Mouse (Mus musculus) limb, embryonic 11.5 days (tissue): ENCODE measurements at regions not wholly inside any gene's neighbourhood (a gene's known extent, or its start where the extent isn't known, plus 50 kb on each side); places are given as distances from the start of the nearest gene placed in this dataset.

Experiments
- ATAC-seq: fragments of 200-750 bp; cut with Nextera tagmentation; 2 replicates; pipeline ENCODE4 v1.8.0; 2017; ENCODE audit warnings: low read depth; ENCODE audit not compliant: insufficient number of reproducible peaks, low FRiP score, low TSS enrichment
- DNase-seq: peaks from one replicate; pipeline ENCODE4 v3.0.0-alpha.2; 2015; ENCODE audit warnings: low spot score
- H3K27ac ChIP-seq: fragments of 300-500 bp; sonication (generic); replicated peaks from 2 replicates; pipeline ENCODE4 v1.5.1; 2014; ENCODE audit warnings: low read depth, mild to moderate bottlenecking, low read length
- H3K27me3 ChIP-seq: fragments of 300-500 bp; sonication (generic); 2 replicates; pipeline ENCODE4 v1.6.1; 2014; ENCODE audit warnings: mild to moderate bottlenecking, low read length, mixed read lengths; ENCODE audit not compliant: control insufficient read depth, insufficient read depth
- H3K36me3 ChIP-seq: fragments of 300-500 bp; sonication (generic); 2 replicates; pipeline ENCODE4 v1.6.1; 2014; ENCODE audit warnings: mild to moderate bottlenecking, low read length, moderate library complexity, mixed read lengths; ENCODE audit not compliant: control insufficient read depth, insufficient read depth
- H3K4me1 ChIP-seq: fragments of 300-500 bp; sonication (generic); 2 replicates; pipeline ENCODE4 v1.6.1; 2014; ENCODE audit warnings: low read length, mixed read lengths; ENCODE audit not compliant: control insufficient read depth, insufficient read depth
- H3K4me2 ChIP-seq: fragments of 300-500 bp; sonication (generic); 2 replicates; pipeline ENCODE4 v1.6.1; 2014; ENCODE audit warnings: low read depth, mild to moderate bottlenecking, moderate library complexity; ENCODE audit not compliant: severe bottlenecking
- H3K4me3 ChIP-seq: fragments of 300-500 bp; sonication (generic); 2 replicates; pipeline ENCODE4 v1.5.1; 2014; ENCODE audit warnings: low read depth, low read length
- H3K9ac ChIP-seq: fragments of 300-500 bp; sonication (generic); 2 replicates; pipeline ENCODE4 v1.6.1; 2014; ENCODE audit warnings: mild to moderate bottlenecking, low read length
- H3K9me3 ChIP-seq: fragments of 300-500 bp; sonication (generic); 2 replicates; pipeline ENCODE4 v1.6.1; 2016; ENCODE audit warnings: low read length; ENCODE audit not compliant: control insufficient read depth
- WGBS: fragments of 180-500 bp; shearing (Covaris S2); extraction: QIAGEN DNeasy Blood & Tissue Kit; methylation state at CpG from one replicate; pipeline ENCODE4 v1.1.7; 2014; 5-methylcytosine and 5-hydroxymethylcytosine counted together

DNA sequence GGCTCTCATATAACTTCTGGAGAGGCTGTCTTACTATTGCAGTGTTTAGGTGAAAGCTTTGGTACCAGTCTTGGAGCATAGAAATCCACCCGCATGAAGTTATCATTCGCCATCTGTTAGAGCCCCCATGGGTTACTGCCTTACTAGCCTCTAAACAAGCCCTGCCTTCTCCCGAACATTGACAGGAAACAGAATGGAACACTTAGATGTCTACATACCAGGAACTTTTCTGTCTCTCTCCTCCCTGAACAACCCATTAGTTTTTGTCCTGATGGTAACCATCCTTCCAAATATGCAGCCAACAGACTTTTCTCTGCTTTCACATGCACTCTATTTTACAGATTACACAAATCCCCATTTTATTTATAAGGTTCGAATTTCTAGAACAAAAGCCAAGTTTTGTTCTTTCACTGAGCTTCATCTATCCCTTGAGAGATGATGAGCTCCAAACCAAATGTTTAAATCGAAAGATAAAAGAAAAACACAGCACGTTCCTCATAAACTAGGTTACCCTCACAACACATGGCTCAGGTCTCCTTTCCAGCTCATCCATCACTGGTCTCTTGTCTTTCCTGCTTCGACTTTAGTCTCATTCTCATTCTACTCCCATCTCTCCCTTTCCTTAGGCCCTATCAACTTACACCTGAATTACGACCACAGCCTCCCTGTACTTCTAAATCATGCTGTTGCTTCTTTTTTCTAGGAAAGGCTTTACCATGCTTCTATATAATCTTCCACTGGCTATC lies 114.8 kb upstream of the Wdr75 start:
- Histone ChIP-seq H3K36me3 (no peaks in the 10 kb centered on the region), H3K4me3 (no peak overlapping the region), H3K4me2 (no peak overlapping the region), H3K9me3 (no peaks in the 10 kb centered on the region), H3K4me1 (no peaks in the 10 kb centered on the region), H3K27ac (no peak overlapping the region), H3K27me3 (no peaks in the 10 kb centered on the region), H3K9ac (no peak overlapping the region)
- ATAC-seq (no peak), DNase-seq (no peak)
- 77% methylated on average over 8 of the region's 8 CpGs for WGBS

DNA sequence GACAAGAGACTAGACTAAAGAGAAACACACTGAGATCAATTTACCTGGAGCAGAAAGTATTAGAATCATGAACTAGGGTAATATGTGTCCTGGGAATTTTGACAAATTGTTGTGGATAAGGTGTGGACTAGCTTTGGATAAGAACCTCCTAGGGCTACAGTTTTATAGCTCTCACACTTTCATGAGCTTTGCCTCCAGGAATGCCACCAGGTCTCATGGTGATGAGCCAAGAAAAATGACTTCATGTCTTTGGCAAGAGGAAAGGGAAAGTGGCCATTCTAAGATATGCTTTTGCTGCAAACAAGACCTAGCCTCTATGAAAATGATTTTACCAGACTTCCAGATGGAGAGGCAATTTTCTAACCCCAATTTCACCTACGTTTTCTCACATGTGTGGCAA lies 94.1 kb upstream of the Wdr75 start:
- no peak overlapping the region for H3K4me3 ChIP-seq
- WGBS, result 63% methylated on average over 1 of the region's 1 CpGs
- no peaks in the 10 kb centered on the region for H3K9me3 ChIP-seq
- DNase-seq (no peak), ATAC-seq (no peak)
- no peaks in the 10 kb centered on the region for H3K36me3 ChIP-seq
- H3K27me3 ChIP-seq, result no peaks in the 10 kb centered on the region
- H3K4me1 ChIP-seq, result no peaks in the 10 kb centered on the region
- H3K9ac ChIP-seq, result no peak overlapping the region
- no peak overlapping the region for H3K4me2 ChIP-seq
- H3K27ac ChIP-seq, result no peak overlapping the region

DNA sequence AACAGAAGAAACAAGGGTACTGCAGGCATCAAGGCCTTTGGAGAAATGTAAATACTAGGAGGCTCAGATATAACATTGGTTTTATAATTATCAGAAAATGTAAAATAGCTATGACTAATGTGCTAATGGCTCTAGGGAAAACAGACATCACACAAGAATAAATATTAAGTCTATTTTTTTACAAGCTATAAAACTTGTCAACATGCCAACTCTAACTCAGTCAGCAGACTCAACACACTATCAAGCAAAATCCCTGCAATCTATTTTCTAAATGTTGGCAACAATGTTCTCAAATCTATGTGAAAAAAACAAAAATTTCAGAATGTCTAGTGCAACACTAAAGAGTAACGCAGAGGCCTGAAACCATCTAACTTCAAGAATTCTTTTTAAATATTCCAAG lies 93.5 kb upstream of the Wdr75 start:
- 95% methylated on average over 1 of the region's 1 CpGs for WGBS

DNA sequence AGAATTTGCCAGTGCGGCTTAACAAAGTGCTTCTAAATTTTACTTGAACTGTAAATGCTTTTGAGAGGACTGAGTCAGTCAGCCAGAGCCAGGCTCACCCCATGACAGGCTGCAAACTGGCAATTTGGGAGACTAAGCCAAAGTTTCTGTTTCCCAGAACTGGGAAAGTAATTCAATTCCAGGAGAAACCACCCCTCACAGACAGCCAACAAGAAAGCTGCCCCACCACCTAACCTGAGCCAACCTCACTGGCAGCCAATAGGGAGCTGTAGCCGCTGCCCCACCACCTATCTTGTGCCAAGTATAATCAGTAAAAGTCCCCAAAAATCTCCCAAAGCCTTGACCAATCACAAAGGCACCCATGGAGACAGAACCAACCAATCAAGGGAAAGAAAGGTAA lies 71.6 kb upstream of the Wdr75 start:
- H3K9me3 ChIP-seq, result no peaks in the 10 kb centered on the region
- H3K36me3 ChIP-seq, result no peaks in the 10 kb centered on the region
- DNase-seq (no peak), ATAC-seq (no peak)
- H3K27ac ChIP-seq, result no peak overlapping the region
- no peaks in the 10 kb centered on the region for H3K4me1 ChIP-seq
- no peaks in the 10 kb centered on the region for H3K27me3 ChIP-seq
- H3K9ac ChIP-seq, result no peak overlapping the region
- 93% methylated on average over 2 of the region's 2 CpGs for WGBS
- H3K4me3 ChIP-seq, result no peak overlapping the region
- H3K4me2 ChIP-seq, result no peak overlapping the region

More for the DNA sequence above, 93.5 kb upstream of the Wdr75 start:
- H3K4me3 ChIP-seq, result no peak overlapping the region
- no peaks in the 10 kb centered on the region for H3K4me1 ChIP-seq
- H3K9ac ChIP-seq, result no peak overlapping the region
- no peak overlapping the region for H3K4me2 ChIP-seq
- no peak for DNase-seq
- no peaks in the 10 kb centered on the region for H3K36me3 ChIP-seq
- H3K9me3 ChIP-seq, result no peaks in the 10 kb centered on the region
- no peak for ATAC-seq
- no peaks in the 10 kb centered on the region for H3K27me3 ChIP-seq
- H3K27ac ChIP-seq, result no peak overlapping the region

DNA sequence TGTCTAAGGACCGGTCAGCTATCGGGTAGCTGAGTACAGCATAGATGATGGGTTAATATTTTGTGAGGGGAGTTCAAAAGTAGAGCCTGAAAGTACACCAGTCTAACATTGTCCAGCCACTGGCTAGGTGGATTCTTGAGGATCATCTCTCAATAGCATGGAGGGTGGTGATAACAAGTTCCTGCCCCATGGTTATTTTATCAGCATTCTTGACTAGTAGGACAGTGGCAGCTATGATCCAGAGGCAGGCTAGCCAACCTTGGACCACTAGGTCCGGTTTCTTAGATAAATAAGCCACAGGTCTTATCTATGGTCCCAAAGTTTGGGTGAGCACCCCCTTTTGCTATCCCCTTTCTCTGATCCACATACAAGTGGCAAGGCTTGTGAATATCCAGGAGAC lies 62.0 kb upstream of the Wdr75 start:
- DNase-seq (no peak), ATAC-seq (no peak)
- H3K9ac ChIP-seq, result no peak overlapping the region
- WGBS, result 95% methylated on average over 3 of the region's 3 CpGs
- H3K4me3 ChIP-seq, result no peak overlapping the region
- H3K27ac ChIP-seq, result no peak overlapping the region
- no peak overlapping the region for H3K4me2 ChIP-seq
- no peaks in the 10 kb centered on the region for H3K36me3 ChIP-seq
- no peaks in the 10 kb centered on the region for H3K4me1 ChIP-seq
- peaks cover 3% of the 10 kb centered on the region; the same call in 1 of the 2 replicates for H3K9me3 ChIP-seq
- H3K27me3 ChIP-seq, result no peaks in the 10 kb centered on the region

DNA sequence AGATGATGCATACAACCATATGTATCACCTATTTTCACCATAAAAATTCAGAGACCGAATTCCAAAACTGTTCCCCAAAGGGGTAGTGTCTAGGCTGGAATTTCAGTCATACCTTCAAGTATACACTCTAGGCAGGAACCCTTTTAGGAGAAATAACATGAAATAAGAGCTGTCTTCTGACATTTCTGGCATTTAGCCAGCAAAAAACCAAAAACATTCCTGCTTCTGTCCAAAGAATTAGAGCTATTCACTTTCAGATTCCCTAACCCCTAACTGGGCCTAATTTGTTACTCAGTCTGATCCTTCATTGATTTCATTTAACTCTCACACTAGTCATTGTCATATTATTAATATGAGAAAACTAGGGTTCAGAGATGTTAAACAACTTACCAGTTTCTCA lies 49.8 kb upstream of the Wdr75 start:
- H3K36me3 ChIP-seq, result no peaks in the 10 kb centered on the region
- 79% methylated on average over 1 of the region's 1 CpGs for WGBS
- no peak for ATAC-seq

More for the DNA sequence above, 49.8 kb upstream of the Wdr75 start:
- no peak overlapping the region for H3K27ac ChIP-seq
- H3K4me3 ChIP-seq, result no peak overlapping the region
- H3K4me1 ChIP-seq, result no peaks in the 10 kb centered on the region
- no peak for DNase-seq
- no peak overlapping the region for H3K4me2 ChIP-seq
- no peak overlapping the region for H3K9ac ChIP-seq
- H3K9me3 ChIP-seq, result peaks cover 6% of the 10 kb centered on the region
- H3K27me3 ChIP-seq, result no peaks in the 10 kb centered on the region
